Mouse (Mus musculus): ENCODE results near the gene Col26a1.

The Col26a1 gene

GRCm38 (mm10) chr5:136806379-136807056 lies 76.5 kb downstream of the Col26a1 start:
- DNase-seq (ENCODE audit: low spot score in 2 of 2): no peak

GRCm38 (mm10) chr5:136805019-136805418 lies 78.0 kb downstream of the Col26a1 start:
- no peak for DNase-seq (ENCODE audit: low spot score in 2 of 2)

GRCm38 (mm10) chr5:136804246-136804645 lies 78.8 kb downstream of the Col26a1 start:
- no peak for DNase-seq (ENCODE audit: low spot score in 2 of 2)

DNA sequence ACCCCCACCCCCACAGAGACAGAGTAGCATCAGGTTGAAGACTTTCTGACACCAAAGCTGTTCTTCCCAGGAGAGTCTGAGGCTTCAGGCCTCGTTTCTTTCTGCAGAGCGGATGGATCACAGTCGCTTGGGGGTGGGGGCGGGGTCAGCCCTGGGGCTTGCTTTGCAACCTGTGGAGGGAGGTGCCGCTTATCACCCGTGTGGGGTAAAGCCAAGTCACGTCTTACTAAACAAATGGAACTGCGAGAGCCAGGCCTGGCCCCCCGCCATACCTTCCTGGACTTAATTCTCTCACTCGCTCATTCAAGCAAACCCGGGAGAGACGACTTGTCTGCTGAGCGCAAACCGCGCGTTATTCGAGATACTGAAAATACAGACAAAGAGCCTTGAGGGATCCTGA lies 80.3 kb downstream of the Col26a1 start:
- no peak for DNase-seq (ENCODE audit: low spot score in 2 of 2)

DNA sequence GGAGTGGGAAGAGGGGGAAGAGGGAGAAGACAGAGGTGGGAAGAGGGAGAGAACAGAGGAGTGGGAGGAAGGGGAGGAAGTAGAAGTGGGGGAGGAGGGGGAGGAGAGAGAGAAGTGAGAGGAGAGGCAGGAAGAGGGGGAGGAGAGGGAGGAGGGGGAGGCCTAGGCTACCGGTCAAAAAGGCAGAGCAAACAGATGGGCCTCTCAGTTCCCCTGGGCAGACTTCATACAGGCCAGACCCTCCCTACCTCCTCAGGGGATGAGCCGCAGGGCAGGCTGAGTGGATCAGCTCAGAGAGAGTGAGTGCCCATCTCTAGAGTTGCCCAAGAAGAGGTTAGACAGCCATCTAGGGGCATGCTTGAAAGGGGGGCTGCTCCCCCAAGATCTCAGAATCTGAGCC lies 86.1 kb downstream of the Col26a1 start:
- DNase-seq (ENCODE audit: low spot score in 2 of 2): peak in 1 of 2 experiments; percentile 23

DNA sequence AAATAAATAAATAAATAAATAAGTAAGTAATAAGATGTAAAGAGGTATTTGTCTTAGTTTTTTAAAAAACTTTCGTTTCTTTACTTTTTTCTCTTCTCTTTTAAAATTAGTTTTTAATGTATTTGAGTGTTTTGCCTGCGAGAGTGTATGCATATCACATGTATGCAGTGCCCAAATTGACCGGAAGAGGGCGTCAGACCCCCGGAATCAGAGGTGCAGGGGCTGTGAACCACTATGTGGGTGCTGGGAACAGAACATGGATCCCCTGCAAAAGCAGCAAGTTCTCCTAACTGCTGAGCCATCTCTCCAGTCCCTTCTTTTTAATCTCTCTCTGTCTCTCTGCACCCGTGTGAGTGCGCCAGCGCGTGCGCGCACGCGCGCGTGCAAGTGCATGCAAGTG lies 89.2 kb downstream of the Col26a1 start:
- DNase-seq (ENCODE audit: low spot score in 2 of 2): no peak

- DNase-seq (ENCODE audit: low spot score in 2 of 2): no peak
These were observed 90.5 kb downstream of the Col26a1 start for GRCm38 (mm10) chr5:136792541-136792940.

DNA sequence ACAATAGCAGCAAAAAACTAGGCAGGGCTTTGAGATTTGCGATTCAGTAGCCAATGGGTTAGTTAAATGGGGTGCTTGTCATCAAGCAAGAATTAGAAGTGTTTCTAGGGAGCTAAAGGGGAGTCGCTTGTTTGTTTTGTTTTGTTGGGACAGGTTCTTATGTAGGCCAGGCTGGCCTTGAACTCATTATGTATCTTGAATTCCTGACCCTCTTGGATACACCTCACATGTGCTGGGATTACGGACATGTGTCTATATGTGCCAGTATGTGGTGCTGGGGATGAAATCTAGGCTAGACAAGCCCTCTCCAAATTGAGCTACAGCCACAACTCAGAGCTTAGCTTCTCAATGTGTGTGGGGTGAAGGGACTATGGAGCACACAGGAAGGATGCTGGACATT lies 91.8 kb downstream of the Col26a1 start:
- no peak for DNase-seq (ENCODE audit: low spot score in 2 of 2)

- DNase-seq (ENCODE audit: low spot score in 2 of 2): peak; percentile 81 to 88
These were observed 92.3 kb downstream of the Col26a1 start for GRCm38 (mm10) chr5:136790570-136791196.

GRCm38 (mm10) chr5:136784531-136784930 lies 98.5 kb downstream of the Col26a1 start:
- no peak for DNase-seq (ENCODE audit: low spot score in 2 of 2)

- DNase-seq (ENCODE audit: low spot score in 2 of 2): no peak
These were observed 100.4 kb downstream of the Col26a1 start for GRCm38 (mm10) chr5:136782600-136782999.

GRCm38 (mm10) chr5:136780465-136780864 lies 102.5 kb downstream of the Col26a1 start:
- peak; percentile 50 to 68 for DNase-seq (ENCODE audit: low spot score in 2 of 2)

DNA sequence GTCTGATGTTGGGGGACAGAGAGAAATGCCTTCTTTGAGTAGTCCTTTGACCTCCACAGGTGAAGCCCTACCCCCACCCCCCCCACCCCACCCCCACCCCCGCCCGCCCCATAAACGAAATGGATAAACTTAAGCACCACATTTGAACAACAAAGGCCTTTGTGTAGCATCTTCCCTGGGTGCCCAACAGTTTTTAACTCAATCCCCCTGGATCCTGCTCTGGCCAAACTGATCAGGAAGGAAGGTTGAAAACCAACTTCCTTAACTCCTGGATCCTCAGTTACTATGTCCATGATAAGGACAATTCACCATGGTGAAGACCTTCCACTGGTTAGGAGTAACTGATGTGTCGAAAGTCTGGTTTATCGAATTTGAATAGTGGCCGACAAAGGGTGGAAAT lies 103.1 kb downstream of the Col26a1 start:
- no peak for DNase-seq (ENCODE audit: low spot score in 2 of 2)

DNA sequence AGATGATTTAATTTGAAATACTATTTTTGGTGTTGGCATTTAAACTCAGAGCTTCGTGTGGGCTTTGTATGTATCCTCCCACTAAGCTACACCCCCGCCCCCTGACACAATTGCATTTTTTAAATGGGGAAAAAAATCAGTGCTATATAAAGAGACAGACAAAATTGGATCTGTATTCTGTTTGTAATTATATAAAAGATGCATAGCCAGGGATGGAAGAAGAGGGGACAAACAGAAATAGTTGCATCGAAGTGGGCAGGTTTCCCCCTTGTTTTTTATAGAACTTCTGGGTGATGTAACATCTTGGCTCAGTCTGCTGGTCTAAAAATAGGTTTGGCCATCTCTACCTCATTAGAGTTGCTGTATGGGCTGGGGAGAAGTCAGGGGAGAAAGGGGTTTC lies 107.5 kb downstream of the Col26a1 start:
- DNase-seq (ENCODE audit: low spot score in 2 of 2): no peak

GRCm38 (mm10) chr5:136773044-136774039 lies 109.7 kb downstream of the Col26a1 start:
- DNase-seq (ENCODE audit: low spot score in 2 of 2): no peak

GRCm38 (mm10) chr5:136771132-136771531 lies 111.9 kb downstream of the Col26a1 start:
- no peak for DNase-seq (ENCODE audit: low spot score in 2 of 2)

GRCm38 (mm10) chr5:136767304-136767703 lies 115.7 kb downstream of the Col26a1 start:
- DNase-seq (ENCODE audit: low spot score in 2 of 2): no peak

GRCm38 (mm10) chr5:136764157-136764669 lies 118.8 kb downstream of the Col26a1 start:
- DNase-seq (ENCODE audit: low spot score in 2 of 2): no peak

DNA sequence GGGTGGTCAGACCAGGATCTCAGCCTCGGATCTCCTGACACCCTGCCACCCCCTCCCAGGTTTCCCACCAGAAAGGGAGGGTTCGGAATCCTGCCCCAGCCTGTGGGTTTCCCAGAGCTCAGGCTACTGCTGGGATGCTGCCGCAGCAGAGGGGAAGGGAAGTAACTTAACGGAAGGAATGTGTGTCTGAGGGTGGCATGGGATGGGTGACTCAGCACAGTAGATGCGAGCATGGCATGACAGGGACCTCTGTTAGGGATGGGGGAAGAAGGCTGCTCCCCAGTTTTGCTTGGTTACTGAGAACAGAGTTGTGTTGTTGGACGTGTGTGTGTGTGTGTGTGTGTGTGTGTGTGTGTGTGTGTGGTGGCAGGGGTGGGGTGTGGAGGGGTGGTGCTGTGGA lies 122.7 kb downstream of the Col26a1 start:
- no peak for DNase-seq (ENCODE audit: low spot score in 2 of 2)

- DNase-seq (ENCODE audit: low spot score in 2 of 2): peak in 1 of 2 experiments; percentile 26
These were observed 123.2 kb downstream of the Col26a1 start for GRCm38 (mm10) chr5:136759781-136760180.

- DNase-seq (ENCODE audit: low spot score in 2 of 2): peak; percentile 38 to 71
These were observed 127.3 kb downstream of the Col26a1 start for GRCm38 (mm10) chr5:136755696-136756095.

DNA sequence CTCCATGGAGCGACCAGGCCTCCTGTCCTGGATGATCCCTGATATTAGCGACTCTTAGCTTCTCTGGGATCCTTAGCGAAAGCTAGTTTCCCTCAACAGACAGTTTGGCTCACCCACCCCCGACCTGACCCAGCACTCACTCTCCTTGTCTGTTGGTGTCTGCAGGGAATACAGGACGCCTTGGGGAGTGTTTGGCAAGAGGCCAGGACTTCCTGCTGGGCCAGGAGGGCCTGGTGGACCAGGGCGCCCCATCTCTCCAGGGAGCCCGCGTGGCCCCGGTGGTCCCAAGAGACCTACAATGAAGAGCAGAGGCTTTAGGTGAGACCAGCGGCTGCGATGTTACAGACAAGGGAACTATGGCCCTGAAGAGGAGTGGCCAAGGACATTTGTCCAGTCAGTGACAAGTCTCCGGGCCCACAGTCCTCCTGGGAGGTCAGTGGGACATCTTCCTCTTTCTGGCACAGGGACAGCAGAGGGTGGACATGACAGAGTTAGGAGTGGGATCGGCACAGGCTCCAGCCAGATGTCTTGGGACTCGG lies 128.9 kb downstream of the Col26a1 start:
- no peak for DNase-seq (ENCODE audit: low spot score in 2 of 2)
